Mouse (Mus musculus): ENCODE measurements at regions not wholly inside any gene's neighbourhood (a gene's known extent, or its start where the extent isn't known, plus 50 kb on each side); places are given as distances from the start of the nearest gene placed in this dataset.

DNA sequence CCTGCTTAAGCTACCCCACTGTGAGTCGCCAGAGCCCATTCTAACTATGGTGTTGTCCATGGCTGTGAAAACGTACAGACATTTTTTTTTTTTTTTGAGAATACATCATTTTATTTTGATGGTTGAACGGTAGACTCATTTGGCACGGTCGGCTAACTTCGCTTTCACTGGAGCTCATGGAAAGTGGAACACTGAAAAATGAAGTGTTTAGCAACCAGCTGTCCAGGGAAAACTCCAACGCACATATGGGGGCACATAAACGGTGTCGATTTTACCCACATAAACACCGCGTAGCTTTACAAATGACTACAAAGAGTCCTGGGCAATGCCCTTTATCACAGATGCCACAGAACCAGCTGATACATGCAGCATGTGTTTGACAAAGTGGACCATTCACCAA is 55.0 kb upstream of the Cd83 start:
- TF ChIP-seq POLR2A (IDR thresholded peaks at IDR 0.05; ENCODE audit: extremely low read depth, insufficient read depth, low read length) (no peak), CTCF (IDR thresholded peaks at IDR 0.05; ENCODE audit: extremely low read depth, insufficient read depth, low read length) (no peak)

Measured in cortical plate, adult 2 months (tissue).